Mouse (Mus musculus) forebrain, embryonic 15.5 days (tissue): ENCODE measurements around the gene Rin3. TPM values are rescaled to one million over a fixed set of nuclear protein-coding genes. Genes with fewer than 3 reads are reported as not detected.

Experiments
- ATAC-seq: fragments of 200-750 bp; cut with Nextera tagmentation; replicated peaks from 2 replicates; pipeline ENCODE4 v1.8.0; 2017; ENCODE audit warnings: mild to moderate bottlenecking, moderate TSS enrichment, moderate library complexity
- H3K27ac ChIP-seq: fragments of 300-500 bp; sonication (generic); replicated peaks from 2 replicates; pipeline ENCODE4 v1.5.1; 2015; ENCODE audit warnings: mild to moderate bottlenecking, inconsistent platforms
- H3K27me3 ChIP-seq: fragments of 300-500 bp; sonication (generic); 2 replicates; pipeline ENCODE4 v1.6.1; 2015; ENCODE audit warnings: inconsistent platforms
- H3K36me3 ChIP-seq: fragments of 300-500 bp; sonication (generic); 2 replicates; pipeline ENCODE4 v1.6.1; 2015; ENCODE audit warnings: mild to moderate bottlenecking, inconsistent platforms
- H3K4me1 ChIP-seq: fragments of 300-500 bp; sonication (generic); 2 replicates; pipeline ENCODE4 v1.6.1; 2015; ENCODE audit warnings: inconsistent platforms
- H3K4me2 ChIP-seq: fragments of 300-500 bp; sonication (generic); replicated peaks from 2 replicates; pipeline ENCODE4 v1.6.1; 2015; ENCODE audit warnings: mild to moderate bottlenecking, inconsistent platforms
- H3K4me3 ChIP-seq: fragments of 300-500 bp; sonication (generic); 2 replicates; pipeline ENCODE4 v1.5.1; 2015; ENCODE audit warnings: mild to moderate bottlenecking, inconsistent platforms
- H3K9ac ChIP-seq: fragments of 300-500 bp; sonication (generic); replicated peaks from 2 replicates; pipeline ENCODE4 v1.6.1; 2015; ENCODE audit warnings: mild to moderate bottlenecking, inconsistent platforms
- H3K9me3 ChIP-seq: fragments of 300-500 bp; sonication (generic); 2 replicates; pipeline ENCODE4 v1.6.1; 2016; ENCODE audit warnings: inconsistent platforms
- WGBS: fragments of 180-500 bp; shearing (Covaris S2); methylation state at CpG from one replicate; pipeline ENCODE4 v1.1.7; 2015; ENCODE audit warnings: mixed read lengths; 5-methylcytosine and 5-hydroxymethylcytosine counted together
- polyA plus RNA-seq: library from polyadenylated mRNA; unstranded; fragments of >200 nt; fragmentation: Nextera tagmentation; extraction: Ambion mirVana; gene quantifications from 2 replicates; pipeline ENCODE4 v1.2.1, GENCODE M21; 2015

Gene Rin3
- polyA plus RNA-seq, 1 experiment from 2014 or later = 1.3 TPM

- H3K36me3 ChIP-seq = no peaks in the 10 kb centered on the region
- no peak overlapping the region for H3K4me3 ChIP-seq
- H3K27ac ChIP-seq = no peak overlapping the region
- no peak for ATAC-seq
- no peak overlapping the region for H3K4me2 ChIP-seq
- H3K9ac ChIP-seq = no peak overlapping the region
- no peaks in the 10 kb centered on the region for H3K9me3 ChIP-seq
- 83% methylated on average over 6 of the region's 6 CpGs for WGBS
- no peaks in the 10 kb centered on the region for H3K27me3 ChIP-seq
- H3K4me1 ChIP-seq = no peaks in the 10 kb centered on the region
Observed at GRCm38 (mm10) chr12:102324156-102324885, 41.5 kb downstream of the Rin3 start.

- Histone ChIP-seq H3K36me3 (no peaks in the 10 kb centered on the region), H3K27me3 (no peaks in the 10 kb centered on the region), H3K9me3 (no peaks in the 10 kb centered on the region), H3K4me2 (no peak overlapping the region), H3K9ac (no peak overlapping the region), H3K27ac (no peak overlapping the region), H3K4me1 (no peaks in the 10 kb centered on the region), H3K4me3 (no peak overlapping the region)
- WGBS = 92% methylated on average over 2 of the region's 2 CpGs
- no peak for ATAC-seq
Observed at GRCm38 (mm10) chr12:102324886-102325220, 42.0 kb downstream of the Rin3 start.

- ATAC-seq = no peak
- H3K27ac ChIP-seq = no peak overlapping the region
- no peak overlapping the region for H3K4me3 ChIP-seq
- 86% methylated on average over 2 of the region's 2 CpGs for WGBS
- H3K36me3 ChIP-seq = no peaks in the 10 kb centered on the region
- no peak overlapping the region for H3K9ac ChIP-seq
- H3K9me3 ChIP-seq = no peaks in the 10 kb centered on the region
- no peak overlapping the region for H3K4me2 ChIP-seq
- no peaks in the 10 kb centered on the region for H3K4me1 ChIP-seq
- no peaks in the 10 kb centered on the region for H3K27me3 ChIP-seq
Observed at GRCm38 (mm10) chr12:102326753-102327340, 44.0 kb downstream of the Rin3 start.

- WGBS = 67% methylated on average over 4 of the region's 4 CpGs
- Histone ChIP-seq H3K4me2 (no peak overlapping the region), H3K27me3 (no peaks in the 10 kb centered on the region), H3K4me1 (no peaks in the 10 kb centered on the region), H3K36me3 (no peaks in the 10 kb centered on the region), H3K9ac (no peak overlapping the region), H3K9me3 (no peaks in the 10 kb centered on the region), H3K27ac (no peak overlapping the region), H3K4me3 (no peak overlapping the region)
- ATAC-seq = no peak
Observed at GRCm38 (mm10) chr12:102327525-102327924, 44.7 kb downstream of the Rin3 start.

GRCm38 (mm10) chr12:102328090-102328489 lies 45.2 kb downstream of the Rin3 start:
- Histone ChIP-seq H3K36me3 (no peaks in the 10 kb centered on the region), H3K4me3 (no peak overlapping the region), H3K4me1 (no peaks in the 10 kb centered on the region), H3K9me3 (no peaks in the 10 kb centered on the region), H3K27me3 (no peaks in the 10 kb centered on the region), H3K4me2 (no peak overlapping the region), H3K9ac (no peak overlapping the region), H3K27ac (no peak overlapping the region)
- no peak for ATAC-seq
- WGBS = 92% methylated on average over 4 of the region's 4 CpGs

GRCm38 (mm10) chr12:102330188-102330587 lies 47.3 kb downstream of the Rin3 start:
- H3K27ac ChIP-seq = no peak overlapping the region
- no peak overlapping the region for H3K9ac ChIP-seq
- ATAC-seq = no peak
- no peak overlapping the region for H3K4me3 ChIP-seq
- H3K4me1 ChIP-seq = no peaks in the 10 kb centered on the region
- H3K9me3 ChIP-seq = no peaks in the 10 kb centered on the region
- no peaks in the 10 kb centered on the region for H3K36me3 ChIP-seq
- 90% methylated on average over 4 of the region's 4 CpGs for WGBS
- no peak overlapping the region for H3K4me2 ChIP-seq
- no peaks in the 10 kb centered on the region for H3K27me3 ChIP-seq

- no peak for ATAC-seq
- H3K27me3 ChIP-seq = no peaks in the 10 kb centered on the region
- H3K4me3 ChIP-seq = no peak overlapping the region
- no peaks in the 10 kb centered on the region for H3K36me3 ChIP-seq
- H3K4me1 ChIP-seq = no peaks in the 10 kb centered on the region
- H3K4me2 ChIP-seq = no peak overlapping the region
- H3K9ac ChIP-seq = no peak overlapping the region
- no peaks in the 10 kb centered on the region for H3K9me3 ChIP-seq
- H3K27ac ChIP-seq = no peak overlapping the region
Observed at GRCm38 (mm10) chr12:102330731-102331130, 47.9 kb downstream of the Rin3 start.

- Histone ChIP-seq H3K27me3 (no peaks in the 10 kb centered on the region), H3K4me2 (no peak overlapping the region), H3K27ac (no peak overlapping the region), H3K9me3 (no peaks in the 10 kb centered on the region), H3K4me1 (no peaks in the 10 kb centered on the region), H3K36me3 (no peaks in the 10 kb centered on the region), H3K4me3 (no peak overlapping the region), H3K9ac (no peak overlapping the region)
- WGBS = 92% methylated on average over 2 of the region's 2 CpGs
- ATAC-seq = no peak
Observed at GRCm38 (mm10) chr12:102333101-102333500, 50.3 kb downstream of the Rin3 start.

GRCm38 (mm10) chr12:102339085-102339484 lies 56.2 kb downstream of the Rin3 start:
- 71% methylated on average over 2 of the region's 2 CpGs for whole genome bisulfite sequencing
- no peak overlapping the region for H3K9ac ChIP-seq
- H3K4me1 ChIP-seq = no peaks in the 10 kb centered on the region
- H3K4me3 ChIP-seq = no peak overlapping the region
- no peak for ATAC-seq
- no peak overlapping the region for H3K4me2 ChIP-seq
- H3K9me3 ChIP-seq = no peaks in the 10 kb centered on the region
- no peak overlapping the region for H3K27ac ChIP-seq
- no peaks in the 10 kb centered on the region for H3K27me3 ChIP-seq
- H3K36me3 ChIP-seq = no peaks in the 10 kb centered on the region

- no peak overlapping the region for H3K4me3 ChIP-seq
- no peaks in the 10 kb centered on the region for H3K27me3 ChIP-seq
- no peaks in the 10 kb centered on the region for H3K36me3 ChIP-seq
- H3K4me1 ChIP-seq = no peaks in the 10 kb centered on the region
- no peak overlapping the region for H3K4me2 ChIP-seq
- no peak for ATAC-seq
- WGBS = 95% methylated on average over 6 of the region's 6 CpGs
- no peak overlapping the region for H3K9ac ChIP-seq
- H3K27ac ChIP-seq = no peak overlapping the region
- H3K9me3 ChIP-seq = no peaks in the 10 kb centered on the region
Observed at GRCm38 (mm10) chr12:102340471-102340870, 57.6 kb downstream of the Rin3 start.

- no peak overlapping the region for H3K4me3 ChIP-seq
- H3K9ac ChIP-seq = no peak overlapping the region
- no peaks in the 10 kb centered on the region for H3K9me3 ChIP-seq
- no peak for ATAC-seq
- 53% methylated on average over 2 of the region's 2 CpGs for WGBS
- no peak overlapping the region for H3K4me2 ChIP-seq
- H3K27me3 ChIP-seq = no peaks in the 10 kb centered on the region
- H3K36me3 ChIP-seq = no peaks in the 10 kb centered on the region
- H3K27ac ChIP-seq = no peak overlapping the region
- no peaks in the 10 kb centered on the region for H3K4me1 ChIP-seq
Observed at GRCm38 (mm10) chr12:102342147-102342546, 59.3 kb downstream of the Rin3 start.

- WGBS = 52% methylated on average over 3 of the region's 3 CpGs
- ATAC-seq = no peak
- no peaks in the 10 kb centered on the region for H3K4me1 ChIP-seq
- no peaks in the 10 kb centered on the region for H3K9me3 ChIP-seq
- no peak overlapping the region for H3K9ac ChIP-seq
- H3K4me2 ChIP-seq = no peak overlapping the region
- H3K27me3 ChIP-seq = no peaks in the 10 kb centered on the region
- H3K36me3 ChIP-seq = no peaks in the 10 kb centered on the region
- H3K4me3 ChIP-seq = no peak overlapping the region
- no peak overlapping the region for H3K27ac ChIP-seq
Observed at GRCm38 (mm10) chr12:102342602-102343001, 59.8 kb downstream of the Rin3 start.
